Mouse (Mus musculus) liver (tissue): ENCODE data around the gene Vps52.

ENCODE experiments used
- DNase-seq: peaks from one replicate; pipeline ENCODE4 v3.0.0-alpha.2; 2020; ENCODE audit warnings: mixed read lengths

The Vps52 gene

DNA sequence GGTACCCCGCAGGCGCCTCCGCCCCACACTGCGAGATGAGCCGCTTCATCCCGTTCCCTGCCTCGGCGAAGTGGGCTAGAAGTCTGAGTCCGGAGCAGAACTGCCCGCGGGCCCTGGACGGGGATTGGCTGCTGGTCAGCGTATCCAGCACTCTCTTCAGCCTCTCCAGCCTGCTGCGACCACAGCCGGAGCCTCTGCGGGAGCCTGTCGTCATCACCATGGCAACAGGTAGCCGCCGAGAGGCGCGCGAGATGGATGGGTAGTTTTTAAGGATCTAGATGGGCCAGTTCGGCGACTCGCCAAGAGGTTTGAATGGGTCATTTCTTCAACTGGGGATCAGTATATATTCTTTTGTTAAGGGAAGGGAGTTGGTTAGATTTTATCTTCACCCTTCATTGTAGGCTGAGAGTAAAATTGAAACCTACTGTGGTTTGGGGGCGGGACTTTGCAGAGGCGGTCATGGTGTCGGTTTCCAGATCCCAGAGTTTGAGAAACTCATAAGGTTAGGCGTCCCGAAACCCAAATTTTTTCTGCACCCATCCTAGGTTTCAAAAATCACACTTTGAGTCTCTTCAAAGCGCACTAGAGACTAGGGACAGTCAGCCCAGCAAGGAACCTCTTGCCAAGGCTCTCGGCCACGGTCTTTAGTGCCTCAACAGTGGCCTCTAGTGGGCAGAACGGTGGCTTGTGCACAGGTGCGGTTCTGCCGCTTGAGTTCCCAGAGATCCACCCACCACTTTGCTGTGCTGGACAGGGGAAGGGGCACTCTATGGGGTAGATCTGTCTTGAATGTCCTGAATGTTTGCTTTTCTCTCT is 35.1 kb upstream of the Vps52 start:
- peak; percentile 89 for DNase-seq

DNA sequence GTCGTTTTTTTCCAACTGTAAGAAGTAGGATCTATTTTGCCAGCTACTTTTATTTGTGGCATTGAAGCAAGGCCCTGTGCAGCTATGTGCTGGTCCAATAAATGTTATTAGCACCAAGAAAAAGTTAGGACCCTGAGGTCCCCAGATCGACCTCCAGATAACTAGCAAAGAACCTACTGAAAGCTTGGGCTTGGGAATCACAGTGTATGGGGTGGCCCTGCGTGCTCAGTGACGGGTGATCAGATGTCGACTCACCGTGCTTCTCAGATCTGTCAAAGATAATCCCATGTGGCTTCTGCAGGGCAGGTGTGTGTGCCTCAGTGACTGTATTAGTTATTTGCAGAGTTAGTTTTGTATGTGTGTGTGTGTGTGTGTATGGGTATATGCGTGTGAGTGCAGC is 34.3 kb upstream of the Vps52 start:
- no peak for DNase-seq

DNA sequence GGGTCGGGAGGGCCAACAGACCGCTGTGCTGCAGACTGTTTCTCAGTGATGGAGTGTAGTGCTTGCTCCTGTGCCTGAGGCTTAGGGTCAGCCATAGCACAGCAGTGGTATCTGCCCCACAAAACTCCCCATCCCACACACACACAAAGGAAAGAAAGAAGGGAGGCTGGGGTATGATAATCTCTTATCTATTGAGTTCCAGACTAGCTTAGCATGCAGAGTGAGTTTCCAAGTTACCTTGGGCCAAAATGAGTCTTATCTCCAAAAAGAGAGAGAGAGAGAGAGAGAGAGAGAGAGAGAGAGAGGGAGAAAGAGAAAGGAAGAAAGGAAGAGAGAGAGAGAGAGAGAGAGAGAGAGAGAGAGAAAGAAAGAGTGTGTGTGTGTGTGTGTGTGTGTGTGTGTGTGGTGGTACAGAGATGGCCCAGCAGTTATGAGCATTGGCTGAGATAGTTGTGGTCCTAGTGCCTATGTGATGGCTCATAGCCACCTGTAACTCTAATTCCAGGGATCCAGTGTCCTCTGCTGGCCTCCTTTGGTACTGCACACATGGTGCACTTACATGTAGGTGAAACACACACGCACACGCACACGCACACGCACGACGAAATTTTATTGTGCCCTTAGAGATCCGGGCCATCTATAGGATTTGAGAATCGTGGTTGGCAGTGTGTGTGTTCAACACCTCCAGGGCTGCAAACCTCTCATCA is 30.9 kb upstream of the Vps52 start:
- peak; percentile 62 for DNase-seq

DNA sequence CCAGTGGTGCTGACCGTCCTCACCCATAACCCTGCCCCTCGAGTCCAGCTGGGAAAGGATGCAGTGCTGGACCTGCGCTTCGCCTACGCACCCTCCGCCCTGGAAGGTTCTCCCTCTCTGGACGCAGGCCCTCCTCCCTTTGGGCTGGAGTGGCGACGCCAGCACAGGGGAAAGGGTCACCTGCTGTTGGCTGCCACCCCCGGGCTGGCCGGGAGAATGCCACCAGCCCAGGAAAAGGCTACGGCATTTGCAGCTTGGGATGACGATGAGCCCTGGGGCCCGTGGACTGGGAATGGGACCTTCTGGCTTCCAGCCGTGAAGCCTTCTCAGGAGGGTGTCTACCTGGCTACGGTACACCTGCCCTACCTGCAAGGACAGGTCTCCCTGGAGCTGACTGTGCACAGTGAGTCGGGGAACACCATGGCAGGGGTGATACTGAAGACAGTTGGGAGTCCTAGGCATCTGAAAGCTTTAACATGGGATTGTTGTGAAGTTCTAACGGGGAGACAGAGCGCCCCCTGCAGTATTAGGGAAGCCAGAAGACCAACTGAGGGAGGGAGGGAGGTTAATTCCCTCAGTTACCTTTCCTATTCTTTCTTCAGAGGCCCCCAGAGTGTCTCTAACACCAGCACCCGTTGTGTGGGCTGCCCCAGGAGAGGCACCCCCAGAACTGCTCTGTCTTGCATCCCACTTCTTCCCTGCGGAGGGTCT is 30.1 kb upstream of the Vps52 start:
- no peak for DNase-seq

DNA sequence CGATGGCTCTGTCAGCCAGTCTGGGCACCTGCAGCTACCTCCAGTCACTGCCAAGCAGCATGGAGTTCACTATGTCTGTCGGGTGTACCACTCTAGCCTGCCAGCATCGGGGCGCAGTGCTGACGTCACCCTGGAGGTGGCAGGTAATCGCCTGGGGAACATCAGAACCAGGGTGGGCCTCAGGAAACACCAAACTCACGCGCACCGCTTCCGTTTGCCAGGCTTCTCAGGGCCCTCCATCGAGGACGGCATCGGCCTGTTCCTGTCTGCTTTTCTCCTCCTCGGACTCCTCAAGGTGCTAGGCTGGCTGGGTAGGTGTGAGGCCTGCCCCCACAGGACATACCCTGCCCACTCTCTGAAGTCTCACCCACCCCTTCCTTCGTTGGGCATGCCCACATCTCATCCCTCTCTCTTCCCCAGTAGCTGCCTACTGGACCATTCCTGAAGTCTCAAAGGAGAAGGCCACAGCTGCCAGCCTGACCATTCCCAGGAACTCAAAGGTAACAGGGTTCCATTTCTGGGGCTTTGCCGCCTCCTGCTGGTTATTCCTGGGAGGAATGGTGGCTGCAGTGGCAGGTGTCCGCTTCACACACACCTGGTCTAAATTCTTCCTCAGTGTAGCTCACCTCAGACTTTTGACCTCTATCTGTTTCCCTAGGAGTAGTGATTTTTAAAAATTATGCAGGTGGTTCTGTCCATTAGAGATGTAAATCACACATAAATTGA is 29.2 kb upstream of the Vps52 start:
- DNase-seq, result peak; percentile 52

DNA sequence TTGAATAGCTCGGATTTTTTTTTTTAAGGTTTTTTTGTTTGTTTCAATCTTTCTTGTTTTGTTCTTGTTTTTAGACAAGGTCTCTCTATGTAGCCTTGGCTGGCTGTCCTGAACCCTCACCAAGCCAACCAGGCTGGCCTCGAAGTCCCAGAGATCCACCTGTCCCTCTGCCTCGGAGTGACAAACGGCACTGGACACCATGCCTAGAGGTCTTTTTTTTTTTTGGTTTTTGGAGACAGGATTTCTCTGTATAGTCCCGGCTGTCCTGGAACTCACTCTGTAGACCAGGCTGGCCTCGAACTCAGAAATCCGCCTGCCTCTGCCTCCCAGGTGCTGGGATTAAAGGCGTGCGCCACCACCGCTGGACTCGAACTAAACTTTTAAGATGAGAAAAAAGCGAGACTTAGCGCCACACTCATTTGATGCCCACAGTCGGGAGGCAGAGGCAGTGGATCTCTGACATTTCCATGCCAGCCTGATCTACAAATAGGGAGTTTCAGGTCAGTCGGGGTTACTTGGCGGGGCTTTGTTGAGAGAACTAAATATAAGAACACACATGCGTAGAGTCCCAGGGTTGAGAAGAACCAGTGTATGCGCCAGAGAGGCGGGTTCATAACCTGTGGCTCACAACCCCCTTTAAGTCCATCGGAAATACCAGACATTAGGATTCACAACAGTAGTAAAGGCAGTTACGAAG is 27.2 kb upstream of the Vps52 start:
- no peak for DNase-seq

DNA sequence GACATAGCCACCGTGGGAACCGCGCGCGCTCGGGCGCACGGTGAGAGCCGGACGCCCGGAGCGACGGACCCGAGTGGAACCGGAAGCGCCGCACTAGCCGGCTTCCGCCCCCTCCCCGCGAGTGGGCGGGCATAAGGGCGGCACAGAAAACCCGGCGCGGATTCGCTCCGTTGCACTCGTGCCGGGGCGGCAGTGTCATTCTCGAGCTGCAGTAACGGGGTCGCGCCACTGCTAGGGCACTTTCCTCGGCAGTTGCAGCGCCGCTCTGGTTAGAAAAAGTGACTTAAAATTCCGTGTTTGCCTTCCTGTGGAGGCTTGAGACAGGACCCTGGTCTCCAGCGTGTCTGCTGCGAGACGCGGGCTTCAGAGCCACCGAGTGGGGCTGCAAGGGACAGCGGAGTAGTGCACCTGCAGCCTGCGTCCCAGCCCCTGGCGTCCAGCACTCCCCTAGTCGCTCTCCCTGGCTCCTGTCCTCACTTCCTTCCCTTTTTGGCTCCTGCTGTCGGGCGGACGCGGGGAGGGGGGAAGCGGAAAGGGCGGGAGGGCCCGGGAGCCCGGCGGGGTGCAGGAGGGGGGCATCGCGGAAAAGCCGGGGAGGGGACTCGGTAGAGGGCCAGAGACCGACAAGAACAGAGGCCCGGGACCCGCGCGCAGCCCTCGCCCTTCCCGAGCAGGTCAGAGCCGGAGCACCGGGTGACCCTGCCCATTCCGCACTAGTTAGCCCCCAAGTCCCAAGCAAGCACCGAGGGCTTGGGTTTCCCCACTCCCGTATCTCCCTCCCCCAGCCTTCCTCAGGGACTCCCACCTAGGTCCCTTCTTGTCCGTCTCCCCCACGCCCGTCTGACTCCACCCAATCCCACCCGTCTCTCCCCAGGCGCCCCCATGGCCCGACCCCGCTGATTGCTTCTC is 26.0 kb upstream of the Vps52 start, which contains the start of gene Rgl2:
Rgl2 (plus strand) TSS at position 173 of the 909 bp plus-strand sequence.
- DNase-seq, result peak; percentile 94

DNA sequence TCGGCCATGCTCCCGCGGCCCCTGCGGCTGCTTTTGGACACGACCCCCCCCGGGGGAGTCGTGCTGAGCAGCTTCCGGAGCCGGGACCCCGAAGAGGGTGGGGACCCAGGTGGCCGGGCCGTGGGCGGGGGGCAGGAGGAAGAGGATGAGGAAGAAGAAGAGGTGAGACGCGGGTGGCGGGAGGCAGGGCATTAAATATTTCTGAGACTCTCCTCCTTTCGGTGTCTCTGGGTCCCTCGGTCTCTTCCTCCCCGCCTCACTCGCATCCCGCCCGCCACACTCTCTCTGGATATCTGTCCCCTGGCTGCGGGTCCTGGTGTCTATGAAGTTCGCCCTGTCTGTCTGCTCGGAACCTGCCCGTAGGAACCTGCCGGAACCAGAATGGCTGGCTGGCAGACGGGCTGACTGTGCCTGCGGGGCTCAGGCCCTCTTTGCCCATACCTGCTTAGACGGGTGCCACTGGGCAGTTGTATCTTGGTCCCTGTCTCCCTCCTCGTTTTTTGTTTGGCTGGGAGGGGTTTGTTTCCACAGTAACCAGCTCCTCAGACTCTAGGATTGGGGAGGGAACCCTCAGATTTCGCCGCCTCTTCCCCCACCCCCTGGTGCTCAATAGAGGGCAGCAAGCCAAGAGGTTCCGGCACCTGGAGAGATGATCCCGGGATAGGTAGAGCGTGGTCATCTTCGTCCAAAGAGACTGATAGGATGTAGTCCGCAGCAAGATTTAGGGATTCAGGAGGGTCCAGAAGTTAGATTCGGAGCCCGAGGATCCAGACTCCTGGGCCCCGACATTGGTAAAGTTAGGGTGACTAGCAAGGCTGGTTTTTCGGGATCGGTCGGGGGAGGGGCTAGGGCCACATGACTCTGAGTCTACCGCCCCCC is 25.1 kb upstream of the Vps52 start:
- DNase-seq, result peak; percentile 54

DNA sequence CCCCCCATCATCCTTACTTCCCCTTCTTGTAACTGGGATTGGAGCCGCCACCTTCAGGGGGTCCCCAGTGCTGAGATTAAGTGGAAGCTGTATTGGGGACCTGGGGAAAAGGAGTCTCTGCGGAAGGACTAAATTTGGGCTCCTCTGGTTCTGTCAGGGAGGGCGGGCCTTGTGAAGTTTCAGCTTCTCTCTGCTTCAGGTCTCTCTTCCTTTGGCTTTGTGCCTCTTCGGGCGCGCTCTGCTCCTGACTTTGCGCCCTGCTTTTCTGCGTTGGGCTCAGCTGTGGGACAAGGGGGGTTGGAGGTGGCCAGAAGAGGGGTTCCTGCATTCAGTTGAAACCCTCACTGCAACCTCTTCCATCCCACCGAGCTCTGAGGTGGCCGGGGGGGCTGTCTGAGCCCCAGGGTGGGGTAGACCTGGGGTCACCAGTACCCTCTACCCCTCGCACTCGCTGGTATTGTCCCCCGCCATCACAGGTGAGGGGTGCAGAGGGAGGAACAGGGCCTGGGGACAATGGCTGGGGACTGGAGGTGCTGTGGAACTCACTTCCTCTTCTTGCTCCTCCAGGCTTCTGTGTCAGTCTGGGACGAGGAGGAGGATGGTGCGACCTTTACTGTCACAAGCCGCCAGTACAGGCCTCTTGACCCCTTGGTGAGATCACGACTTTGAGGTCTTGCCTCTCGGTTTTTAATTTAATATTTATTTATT is 24.3 kb upstream of the Vps52 start:
- DNase-seq, result no peak

DNA sequence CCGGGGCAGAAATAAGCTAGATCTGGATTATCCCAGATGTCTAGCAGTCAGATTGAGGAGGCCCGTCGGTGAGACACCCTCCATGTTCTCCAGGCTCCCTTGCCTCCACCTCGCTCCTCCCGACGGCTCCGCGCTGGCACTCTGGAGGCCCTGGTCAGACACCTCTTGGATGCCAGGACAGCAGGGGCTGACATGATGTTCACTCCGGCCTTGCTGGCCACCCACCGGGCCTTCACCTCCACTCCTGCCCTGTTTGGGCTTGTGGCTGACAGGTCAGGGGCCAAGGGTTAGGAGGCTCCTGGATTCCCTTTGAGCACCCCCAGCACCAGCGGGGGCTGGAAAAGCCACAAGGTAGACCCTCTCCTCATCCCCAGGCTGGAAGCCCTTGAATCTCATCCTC is 23.7 kb upstream of the Vps52 start:
- no peak for DNase-seq

DNA sequence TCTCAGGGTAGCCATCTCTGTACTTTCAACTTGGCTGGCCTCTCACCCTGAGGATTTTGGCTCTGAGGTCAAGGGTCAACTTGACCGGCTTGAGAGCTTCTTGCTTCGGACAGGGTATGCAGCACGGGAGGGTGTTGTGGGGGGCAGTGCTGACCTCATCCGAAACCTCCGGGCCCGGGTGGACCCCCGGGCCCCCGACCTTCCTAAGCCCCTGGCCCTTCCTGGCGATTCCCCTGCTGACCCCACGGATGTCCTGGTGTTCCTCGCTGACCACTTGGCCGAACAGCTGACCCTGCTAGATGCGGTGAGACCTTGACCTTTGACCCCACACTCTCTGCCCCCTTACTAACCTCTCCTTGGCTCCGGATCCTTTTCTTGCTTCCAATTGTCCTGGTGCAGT is 23.2 kb upstream of the Vps52 start:
- no peak for DNase-seq

DNA sequence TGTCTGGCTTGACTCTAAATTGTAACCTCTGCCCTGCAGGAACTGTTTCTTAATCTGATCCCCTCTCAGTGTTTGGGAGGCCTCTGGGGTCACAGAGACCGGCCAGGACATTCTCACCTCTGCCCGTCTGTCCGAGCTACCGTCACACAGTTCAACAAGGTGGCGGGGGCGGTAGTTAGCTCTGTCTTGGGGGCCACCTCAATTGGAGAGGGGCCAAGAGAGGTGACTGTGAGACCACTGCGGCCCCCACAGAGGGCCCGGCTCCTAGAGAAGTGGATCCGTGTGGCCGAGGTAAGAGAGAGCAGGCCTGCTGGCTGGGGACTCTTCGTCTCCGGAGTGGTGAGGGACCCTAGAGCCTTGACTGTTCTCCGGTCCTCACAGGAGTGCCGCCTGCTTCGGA is 22.6 kb upstream of the Vps52 start:
- no peak for DNase-seq

DNA sequence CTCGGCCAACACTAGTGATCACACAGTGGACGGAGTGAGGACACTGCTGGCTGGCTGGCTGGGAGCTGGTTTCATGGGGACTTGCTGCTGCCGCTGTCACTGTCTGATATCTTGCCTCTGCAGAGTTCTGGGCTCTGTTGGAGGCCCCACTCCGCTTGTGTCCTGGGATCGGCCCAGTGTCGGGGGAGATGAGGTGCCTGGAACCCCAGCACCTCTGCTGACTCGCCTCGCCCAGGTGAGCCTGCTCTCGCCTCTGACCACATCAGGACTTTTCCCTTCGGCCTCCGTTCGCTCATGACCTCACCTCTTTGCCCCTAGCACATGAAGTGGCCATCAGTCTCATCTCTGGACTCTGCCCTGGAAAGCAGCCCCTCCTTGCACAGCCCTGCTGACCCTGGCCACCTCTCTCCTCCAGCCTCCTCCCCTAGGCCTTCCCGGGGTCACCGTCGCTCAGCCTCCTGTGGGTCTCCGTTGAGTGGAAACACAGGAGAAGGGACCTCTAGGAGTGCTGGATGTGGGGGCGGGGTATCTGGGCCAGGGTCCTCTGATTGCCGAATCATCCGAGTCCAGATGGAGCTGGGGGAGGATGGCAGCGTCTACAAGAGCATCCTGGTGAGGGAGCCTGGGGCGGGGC is 20.1 kb upstream of the Vps52 start:
- DNase-seq, result no peak

DNA sequence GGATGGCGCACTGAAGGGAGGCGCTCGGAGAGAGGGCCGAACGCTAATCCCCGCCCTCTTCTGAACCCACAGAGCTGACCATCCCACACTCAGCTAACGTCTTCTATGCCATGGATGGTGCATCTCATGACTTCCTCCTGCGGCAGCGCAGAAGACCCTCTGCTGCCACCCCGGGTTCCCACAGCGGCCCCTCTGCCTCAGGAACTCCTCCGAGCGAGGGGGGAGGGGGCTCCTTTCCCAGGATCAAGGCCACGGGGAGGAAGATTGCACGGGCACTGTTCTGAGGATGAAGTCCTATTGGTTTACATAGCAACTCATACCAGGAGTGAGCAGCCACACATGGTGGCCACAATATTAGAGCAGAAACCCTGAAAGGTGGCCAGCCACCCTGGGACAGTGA is 18.6 kb upstream of the Vps52 start:
- no peak for DNase-seq

DNA sequence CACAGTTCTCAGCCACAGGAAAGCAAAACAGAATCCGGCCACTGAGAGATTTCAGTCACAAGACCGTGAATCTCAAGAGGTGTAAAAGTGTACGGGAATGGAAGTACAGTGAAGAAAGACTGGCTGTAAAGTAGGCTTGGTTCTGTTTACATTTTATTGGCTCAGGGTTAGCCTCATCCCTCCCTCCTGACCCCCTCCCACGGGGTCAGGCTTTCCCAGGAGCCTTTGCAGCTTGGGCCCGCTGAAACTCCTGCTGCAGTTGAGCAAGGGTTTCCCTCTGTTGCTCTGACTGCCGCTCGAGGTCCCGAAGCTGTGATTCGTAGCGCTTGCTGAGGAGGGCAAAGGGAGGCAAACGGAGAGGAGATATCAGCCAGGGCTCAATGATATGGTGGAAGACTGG is 16.8 kb upstream of the Vps52 start:
- DNase-seq, result no peak

DNA sequence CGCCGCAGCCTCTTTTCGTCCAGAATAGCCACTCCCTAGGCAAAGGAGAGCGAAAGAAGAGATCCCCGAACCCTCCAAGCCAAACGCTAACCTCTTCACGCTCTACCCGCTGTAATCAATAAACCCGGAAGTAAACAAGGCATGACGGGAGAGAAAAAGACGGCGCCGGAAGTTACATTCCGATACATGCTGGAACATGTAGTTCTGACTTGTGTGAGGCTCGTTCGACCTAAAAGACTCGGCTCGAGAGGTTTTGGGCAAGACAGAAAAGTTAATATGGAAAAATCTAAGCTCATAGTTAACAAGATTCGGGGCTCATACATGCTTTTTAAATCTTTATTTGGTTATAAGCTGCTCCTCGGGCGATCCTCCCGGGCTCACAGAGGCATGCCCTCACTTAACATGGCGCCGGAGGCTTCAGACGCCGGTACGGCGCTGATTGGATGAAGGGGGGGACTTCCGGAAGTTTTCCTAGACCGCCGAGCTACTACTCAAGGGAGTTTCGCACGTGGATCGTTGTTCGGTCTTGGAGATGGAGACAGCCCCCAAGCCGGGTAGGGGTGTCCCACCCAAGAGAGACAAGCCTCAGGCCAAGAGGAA is 15.3 kb upstream of the Vps52 start, which contains the start of the genes Pfdn6 and Wdr46:
Pfdn6 (minus strand) TSS at position 138 of the 600 bp plus-strand sequence.
Wdr46 (plus strand) TSS at position 455 of the 600 bp plus-strand sequence.
- peak; percentile 87 for DNase-seq

DNA sequence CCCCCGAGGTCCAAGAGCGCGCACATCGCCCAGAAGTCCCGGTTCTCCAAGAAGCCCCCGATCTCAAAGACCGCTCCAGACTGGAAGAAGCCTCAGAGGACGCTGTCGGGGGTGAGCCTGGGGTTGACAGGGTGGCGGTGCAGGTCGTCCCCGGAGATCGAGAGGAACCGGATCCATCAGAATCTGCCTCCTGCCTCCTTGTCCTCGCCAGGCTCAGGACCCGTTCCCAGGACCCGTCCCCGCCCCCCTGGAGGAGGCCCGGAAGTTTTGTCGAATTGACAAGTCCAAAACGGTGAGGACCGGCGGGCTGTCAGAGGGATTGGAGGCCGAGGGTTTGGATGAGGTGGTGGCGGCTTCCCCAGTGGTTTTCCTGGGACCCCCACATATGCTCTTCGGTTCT is 14.6 kb upstream of the Vps52 start:
- DNase-seq, result no peak

DNA sequence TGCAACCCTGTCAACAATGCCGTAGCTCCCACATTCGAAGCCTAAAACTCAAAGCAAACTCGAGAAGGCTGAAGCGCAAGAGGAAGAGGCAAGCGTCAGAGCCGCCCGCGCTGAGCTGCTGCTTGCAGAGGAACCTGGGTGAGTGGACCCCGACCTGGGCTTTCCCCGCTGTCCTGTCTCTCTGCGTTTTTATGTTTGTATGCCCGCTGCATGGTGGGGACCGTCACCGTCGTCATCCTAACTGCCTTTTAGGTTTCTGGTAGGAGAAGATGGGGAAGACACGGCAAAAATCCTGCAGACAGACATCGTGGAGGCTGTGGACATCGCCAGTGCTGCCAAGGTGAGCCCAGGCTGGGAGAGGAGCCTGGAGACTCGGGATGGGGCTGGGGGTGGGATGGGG is 14.2 kb upstream of the Vps52 start:
- no peak for DNase-seq
